Mouse (Mus musculus): Measurements from ENCODE around the gene Ccdc180.
A peak's percentile ranks its signal among the peaks of the same experiment; 100 is the strongest.

Ccdc180 gene

DNA sequence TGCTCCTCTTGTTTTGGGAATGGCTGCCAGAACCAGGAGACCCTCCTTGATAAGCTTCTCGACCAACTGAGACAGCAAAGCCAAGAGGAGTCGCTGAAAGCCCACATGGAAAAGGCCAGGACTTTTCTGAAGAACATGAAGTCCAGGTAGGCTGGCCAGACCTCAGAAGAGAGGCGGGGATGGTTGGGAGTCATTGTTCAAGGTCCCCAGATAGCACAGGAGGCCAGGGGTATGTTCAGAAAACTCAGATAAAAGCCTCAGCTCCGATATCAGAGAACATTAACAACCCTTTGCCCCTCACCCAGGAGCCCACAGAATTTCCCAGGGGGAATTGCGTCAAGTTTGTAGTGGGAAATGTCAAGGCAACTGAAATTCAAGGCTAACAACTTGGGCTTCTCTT is 21.2 kb downstream of the Ccdc180 start:
- no peak for DNase-seq (ENCODE audit: low spot score in 2 of 2)

DNA sequence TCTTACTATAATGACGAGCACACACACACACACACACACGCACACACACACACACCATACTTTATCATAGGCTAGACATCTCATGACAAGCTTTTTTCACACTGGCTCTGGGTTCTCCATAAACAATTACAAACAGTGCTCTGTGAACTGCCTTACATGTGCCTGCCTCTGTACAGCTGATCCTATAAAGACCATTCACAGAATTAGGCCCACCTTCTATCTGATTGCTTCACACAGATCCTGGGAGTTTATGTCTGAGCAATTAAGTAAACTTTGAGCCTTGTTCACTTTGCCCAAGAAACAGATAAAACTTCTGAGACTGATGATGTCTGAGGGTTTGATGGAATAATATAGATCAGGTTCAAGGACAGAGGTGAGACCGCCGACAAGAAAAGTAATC is 21.8 kb downstream of the Ccdc180 start:
- DNase-seq (ENCODE audit: low spot score in 2 of 2), result no peak

DNA sequence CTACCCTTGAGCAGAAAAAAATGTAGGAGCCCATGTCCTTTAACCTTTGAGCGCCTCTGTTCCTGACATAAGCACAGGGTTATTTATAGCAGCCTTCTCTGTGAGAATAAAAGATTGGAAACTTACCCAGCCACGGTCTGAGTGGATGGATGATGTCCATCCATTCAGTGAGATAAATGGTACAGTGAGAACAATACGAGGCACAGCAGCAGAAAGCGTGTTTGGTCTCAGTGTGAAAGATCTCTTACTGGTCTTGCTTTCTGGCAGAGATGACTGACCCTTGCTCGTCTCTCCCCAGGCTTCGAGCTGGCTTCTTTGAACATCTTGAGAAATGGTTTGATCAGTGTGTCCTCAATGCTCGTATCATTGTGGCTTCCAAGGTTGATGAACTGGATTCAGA is 27.0 kb downstream of the Ccdc180 start:
- DNase-seq (ENCODE audit: low spot score in 2 of 2), result no peak

DNA sequence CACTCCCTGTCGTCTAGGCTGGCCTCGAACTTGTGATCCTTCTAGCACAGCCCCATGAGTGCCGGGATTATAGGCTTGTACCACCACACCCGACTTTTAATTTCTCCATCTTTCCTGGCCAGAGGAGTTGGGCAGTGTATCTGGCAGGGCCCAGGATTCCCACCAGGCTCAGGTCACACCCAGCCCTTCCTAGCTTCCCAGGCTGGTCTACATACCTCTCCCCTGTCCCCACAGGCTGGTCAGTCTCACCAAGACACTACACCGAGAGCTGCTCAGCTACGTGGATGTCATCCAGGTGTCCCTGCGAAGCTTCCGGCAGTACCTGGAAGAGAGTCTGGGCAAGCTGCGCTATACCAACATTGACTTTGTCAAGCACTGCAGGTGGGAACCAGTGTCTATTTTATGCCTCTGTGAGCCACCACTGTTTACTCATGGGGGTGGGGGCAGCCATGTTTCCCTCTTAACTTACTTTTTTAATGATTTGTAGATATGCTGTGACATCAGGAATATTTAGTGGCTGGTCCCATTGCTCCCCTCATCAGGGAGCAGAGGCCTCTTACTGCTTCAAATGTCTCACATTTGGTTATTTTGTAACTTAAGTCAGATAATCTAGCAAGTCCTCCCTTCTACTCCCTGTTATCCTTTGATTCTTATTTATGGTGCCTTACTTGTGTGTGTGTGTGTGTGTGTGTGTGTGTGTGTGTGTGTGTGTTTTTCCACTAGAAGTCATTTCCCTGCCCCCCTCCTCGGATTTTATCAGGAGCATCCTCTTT is 31.7 kb downstream of the Ccdc180 start:
- DNase-seq (ENCODE audit: low spot score in 2 of 2), result no peak

DNA sequence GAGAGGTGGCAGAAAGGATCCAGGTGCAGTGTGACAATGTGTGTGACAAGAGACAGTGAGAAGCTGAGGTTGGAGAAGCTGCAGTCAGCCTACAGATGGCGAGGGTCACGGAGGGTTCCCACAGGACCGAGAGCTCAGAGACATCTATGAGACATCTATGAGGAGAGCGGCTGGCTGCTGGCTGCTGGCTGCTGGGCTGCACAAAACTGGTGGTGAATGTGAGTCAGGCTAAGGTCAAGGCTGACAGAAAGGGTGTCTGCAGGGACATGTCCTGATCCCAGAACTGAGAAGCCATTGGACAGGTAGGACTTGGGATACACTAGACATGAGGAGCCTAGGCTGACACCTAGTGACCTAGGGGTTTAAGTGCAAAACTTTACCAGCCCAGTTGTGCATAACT is 33.9 kb downstream of the Ccdc180 start:
- no peak for DNase-seq (ENCODE audit: low spot score in 2 of 2)

DNA sequence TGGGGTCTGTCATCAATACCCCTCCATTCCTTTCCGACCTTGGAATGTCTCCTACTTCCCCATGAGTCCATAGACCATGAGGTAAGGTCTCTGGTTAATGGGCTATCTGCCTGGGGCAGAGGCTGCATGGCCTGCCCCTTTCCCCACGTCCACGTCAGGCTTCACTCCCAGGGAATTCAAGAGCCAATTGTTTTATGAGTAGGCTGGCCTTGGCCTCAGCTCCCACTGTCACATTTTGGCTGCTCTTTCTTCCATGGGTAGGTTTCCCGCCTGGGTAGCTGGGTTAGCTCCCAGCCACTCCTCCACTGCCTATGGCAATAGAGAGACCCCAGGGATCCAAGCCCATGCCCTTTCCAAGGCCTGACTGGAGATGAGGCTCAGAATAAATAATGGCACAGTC is 38.5 kb downstream of the Ccdc180 start:
- no peak for DNase-seq (ENCODE audit: low spot score in 2 of 2)

DNA sequence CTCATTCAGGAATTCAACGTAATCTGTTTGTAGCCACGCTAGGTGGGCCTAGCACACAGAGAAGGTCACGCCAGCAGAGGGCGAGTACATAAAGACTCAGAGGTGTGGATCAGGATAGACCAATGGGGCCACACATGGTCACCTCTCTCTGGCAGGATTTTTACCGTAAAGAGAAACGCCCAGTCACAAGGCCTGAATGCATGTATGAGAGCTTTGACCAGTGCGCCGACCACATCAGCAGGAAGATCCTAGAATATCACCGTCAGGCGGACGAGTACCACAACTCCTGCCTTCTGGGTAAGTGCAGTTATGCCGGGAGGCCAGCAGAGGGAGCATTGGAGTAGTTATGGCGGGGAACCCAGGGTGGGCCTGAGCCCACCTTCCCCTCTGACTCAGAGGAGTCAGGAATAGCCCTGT is 51.5 kb downstream of the Ccdc180 start:
- DNase-seq (ENCODE audit: low spot score in 2 of 2), result peak in 1 of 2 experiments; percentile 25

DNA sequence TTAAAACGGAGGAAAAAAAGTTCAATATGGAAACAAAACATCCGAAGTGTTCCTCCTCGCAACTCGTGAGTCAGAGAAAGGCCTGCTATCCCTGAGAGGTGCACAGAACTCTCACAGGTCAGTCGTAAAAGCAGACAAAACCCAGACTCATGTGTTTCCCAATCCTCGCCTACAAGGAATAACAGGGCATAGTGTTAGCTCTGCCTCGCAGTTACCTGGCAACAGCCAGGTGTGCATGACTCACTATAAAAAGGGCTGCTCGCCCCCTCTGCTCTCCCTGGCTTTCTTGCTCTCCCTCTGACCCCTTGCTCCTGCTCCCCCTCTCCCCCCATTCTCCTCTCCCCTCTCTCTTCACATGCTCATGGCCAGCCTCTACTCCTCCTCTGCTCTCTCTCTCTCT is 57.6 kb downstream of the Ccdc180 start:
- no peak for DNase-seq (ENCODE audit: low spot score in 2 of 2)

DNA sequence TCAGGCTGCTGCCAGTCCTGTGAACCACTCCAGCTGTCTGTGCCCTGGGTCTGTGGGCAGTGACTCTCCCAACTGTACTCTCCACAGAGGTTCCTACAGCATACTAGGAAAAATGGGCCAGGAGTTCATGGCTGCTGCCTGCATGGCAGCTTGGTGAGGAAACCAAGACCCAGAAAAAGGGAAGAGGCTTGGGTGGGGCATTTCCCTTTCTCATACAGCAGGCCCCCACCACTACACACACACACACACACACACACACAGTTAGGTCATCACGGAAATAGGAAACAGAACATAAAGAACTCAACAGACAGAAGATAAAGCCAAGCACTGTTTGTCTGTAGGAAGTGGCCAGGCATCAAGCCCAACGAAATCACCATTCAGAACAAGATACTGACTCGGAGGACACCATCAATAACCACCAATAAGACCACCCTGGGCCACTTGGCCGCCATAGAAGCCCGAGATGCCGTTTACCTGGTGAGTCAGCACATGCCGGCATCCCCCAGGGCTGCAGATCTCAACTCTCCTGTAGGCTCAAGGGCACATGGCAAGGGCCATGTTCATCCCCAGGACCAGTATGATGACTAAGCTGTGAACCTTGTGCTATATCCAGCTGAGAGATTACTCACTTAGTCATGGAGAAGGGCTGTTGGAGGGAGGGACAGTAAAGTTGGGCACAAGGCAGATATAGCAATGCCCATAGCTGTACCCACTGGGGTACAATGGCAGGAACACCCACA is 59.2 kb downstream of the Ccdc180 start:
- DNase-seq (ENCODE audit: low spot score in 2 of 2), result peak in 1 of 2 experiments; percentile 7

DNA sequence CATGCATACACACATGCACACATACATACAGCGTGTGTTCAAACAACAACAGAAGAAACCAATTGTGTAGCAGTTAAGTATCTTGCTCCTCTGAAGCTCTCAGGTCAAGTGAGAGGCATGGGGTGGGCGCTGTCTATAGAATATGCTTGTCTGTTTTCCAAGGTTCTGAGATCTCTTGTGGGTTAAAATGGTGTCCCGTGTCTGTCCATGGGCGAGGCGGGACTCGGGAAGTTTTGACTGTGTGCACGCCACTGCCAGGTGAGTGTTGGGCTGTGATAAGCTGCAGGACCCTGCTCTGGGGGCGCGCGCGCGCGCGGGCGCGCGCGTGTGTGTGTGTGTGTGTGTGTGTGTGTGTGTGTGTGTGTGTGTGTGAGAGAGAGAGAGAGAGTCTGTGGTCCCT is 61.7 kb downstream of the Ccdc180 start:
- DNase-seq (ENCODE audit: low spot score in 2 of 2), result no peak

DNA sequence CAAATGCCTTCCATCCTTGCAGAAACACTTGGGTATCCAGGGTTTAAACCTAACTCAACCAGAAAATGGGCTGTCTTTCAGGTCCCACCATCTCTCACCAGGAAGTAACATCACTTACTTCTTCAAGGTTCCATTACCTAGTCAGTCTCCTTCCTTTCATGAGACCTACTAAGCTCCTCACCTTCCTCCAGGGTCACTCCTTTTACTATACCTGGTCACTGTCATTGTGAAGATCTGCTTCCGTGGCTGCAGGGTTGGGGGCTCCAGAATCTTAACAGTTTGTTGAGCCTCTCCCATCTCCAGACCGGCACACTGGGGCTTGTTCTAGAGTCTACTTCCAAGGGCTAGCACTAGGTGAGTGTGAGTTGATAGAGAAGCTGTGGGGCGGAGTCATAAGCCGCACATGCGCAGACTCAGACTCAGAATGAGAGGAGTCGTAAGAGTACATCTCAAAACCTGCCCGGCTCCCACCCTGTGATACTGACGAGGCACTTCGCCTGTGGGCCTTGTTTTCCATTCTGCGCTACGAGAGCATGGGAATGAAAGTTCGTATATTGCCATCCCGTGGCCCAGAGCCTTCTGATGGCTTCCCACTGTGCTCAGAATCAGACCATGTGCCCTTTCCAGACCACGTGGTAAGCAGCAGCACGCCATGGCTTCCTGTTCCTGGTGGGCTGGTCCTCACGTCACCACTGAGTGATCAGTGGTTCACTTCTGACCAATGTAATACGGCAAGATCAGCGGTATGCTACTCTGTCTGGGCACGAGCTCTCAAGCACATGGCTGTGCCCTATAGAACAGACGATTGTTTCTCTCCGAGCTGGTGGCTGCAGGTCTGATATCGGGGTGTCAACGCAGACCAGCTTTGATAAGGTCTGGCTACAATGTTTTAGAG is 63.2 kb downstream of the Ccdc180 start:
- no peak for DNase-seq (ENCODE audit: low spot score in 2 of 2)

DNA sequence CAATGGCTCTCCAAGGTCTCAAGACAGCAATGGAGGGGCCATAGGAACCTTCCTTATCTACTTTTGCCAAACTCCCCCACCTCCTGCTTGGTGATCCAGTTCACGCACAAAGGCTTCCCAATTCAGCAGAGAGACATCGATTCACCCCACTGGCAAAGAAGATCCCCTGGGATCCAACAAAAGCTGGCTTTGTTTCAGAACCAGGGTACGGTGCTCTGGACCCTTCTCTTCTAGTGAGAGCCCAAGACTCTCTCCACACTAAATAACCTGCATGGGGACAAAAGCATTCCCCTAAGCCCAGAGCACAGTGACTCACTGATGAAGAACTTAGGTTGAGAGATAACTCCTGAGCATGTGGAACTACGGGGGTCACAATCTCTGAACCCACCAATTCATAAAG is 65.1 kb downstream of the Ccdc180 start:
- no peak for DNase-seq (ENCODE audit: low spot score in 2 of 2)

DNA sequence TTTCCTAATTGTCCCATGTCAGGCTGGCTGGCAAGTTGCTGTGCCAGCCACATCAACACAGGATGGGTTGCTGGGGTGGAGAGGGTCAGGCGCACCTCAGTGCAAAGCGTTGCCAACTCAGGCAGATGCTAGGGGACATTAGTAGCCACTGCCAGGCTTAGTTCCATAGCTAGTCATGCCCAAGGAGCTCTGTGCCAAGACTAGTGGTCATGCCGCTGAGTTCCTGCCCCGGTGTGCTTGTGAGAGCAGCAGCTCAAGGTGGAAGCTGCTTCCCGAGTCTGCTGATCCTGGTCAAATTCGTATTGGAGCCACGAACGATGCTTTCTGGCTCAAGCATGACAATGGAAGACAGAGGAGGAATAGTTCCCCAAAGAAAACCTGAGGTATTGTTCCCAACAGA is 66.0 kb downstream of the Ccdc180 start:
- DNase-seq (ENCODE audit: low spot score in 2 of 2), result no peak

DNA sequence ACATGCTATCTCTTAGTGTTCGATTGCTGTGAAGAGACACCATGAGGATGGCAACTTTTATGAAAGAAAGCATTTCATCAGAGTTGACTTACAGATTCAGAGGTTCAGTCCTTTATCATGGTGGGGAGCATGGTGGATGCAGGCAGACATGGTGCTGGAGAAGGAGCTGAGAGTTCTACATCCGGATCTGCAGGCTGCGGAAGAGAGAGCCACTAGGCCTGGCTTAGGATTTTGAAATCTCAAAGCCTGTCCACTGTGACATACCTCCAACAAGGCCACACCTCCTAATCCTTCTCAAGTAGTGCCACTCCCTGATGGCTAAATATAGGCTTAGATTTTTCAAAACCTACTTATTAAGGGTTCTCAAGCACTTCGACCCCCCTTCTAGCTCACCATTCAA is 66.6 kb downstream of the Ccdc180 start:
- no peak for DNase-seq (ENCODE audit: low spot score in 2 of 2)

DNA sequence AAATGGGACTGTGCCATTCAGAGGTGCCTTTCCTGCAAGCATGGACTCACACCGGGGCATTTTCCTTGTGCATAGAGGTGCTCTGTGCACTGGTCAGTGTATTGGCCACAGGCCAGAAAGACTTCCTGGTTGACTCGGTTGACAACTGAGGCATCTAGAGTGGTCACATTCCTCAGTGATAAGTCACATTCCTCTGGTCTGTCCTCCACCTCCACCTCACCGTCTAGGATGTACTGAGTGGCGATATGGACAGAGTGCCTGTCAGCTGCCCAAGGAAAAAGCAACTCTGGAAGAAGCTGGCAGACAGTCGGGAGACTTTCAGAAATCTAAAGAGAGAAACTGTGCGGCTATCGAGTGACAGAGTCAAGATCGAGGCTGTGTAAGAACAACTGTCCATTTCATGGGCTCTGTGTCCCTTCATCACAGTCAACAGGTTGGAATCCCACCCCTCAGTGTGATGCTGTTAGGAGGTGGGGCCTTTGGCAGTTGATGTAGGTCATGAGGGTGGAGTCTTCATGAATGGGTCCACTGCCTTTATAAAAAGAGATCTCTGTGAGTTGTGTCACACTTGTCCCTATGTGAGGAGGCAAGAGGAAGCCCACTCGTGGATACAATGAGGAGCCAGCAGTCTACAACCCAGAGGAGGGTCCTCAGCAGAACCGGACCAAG is 74.8 kb downstream of the Ccdc180 start, which contains the start of gene Tdrd7:
Gene Tdrd7 (plus strand): TSS at position 564 of the 669 bp plus-strand sequence.
- DNase-seq (ENCODE audit: low spot score in 2 of 2), result no peak

DNA sequence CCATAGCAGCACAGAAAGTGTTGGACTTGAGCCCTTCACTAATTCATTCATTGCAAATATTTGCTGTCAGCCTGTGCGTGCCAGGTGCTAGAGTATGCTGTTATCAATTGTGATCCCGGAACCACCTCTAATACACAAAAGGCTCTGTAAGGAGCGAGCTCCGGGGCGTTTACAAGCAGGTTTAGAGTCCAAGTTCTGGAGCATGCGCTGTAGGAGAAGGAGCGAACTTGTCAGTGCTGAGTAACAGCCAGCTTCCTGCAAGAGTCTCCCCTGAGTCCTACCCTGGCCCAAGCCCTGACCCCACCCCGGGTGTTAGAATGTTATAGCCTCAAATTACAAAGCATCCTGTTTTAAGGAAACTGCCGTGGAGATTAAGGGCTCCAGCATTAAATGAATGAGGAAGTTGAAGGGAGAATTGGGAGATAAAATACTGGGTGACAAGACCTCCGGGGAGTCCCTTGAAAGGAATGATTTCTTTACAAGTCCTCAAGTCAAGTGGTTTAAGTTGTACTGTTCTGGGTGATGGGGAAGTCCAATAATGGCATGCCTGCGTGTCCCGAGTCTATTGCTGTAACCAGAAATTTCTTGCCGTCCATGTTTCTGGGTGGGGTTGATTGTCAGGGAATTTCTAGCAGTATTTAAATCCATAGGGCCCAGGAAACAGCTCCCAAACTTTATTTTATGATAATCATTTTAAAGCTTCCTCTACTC is 75.8 kb downstream of the Ccdc180 start:
- no peak for DNase-seq (ENCODE audit: low spot score in 2 of 2)

DNA sequence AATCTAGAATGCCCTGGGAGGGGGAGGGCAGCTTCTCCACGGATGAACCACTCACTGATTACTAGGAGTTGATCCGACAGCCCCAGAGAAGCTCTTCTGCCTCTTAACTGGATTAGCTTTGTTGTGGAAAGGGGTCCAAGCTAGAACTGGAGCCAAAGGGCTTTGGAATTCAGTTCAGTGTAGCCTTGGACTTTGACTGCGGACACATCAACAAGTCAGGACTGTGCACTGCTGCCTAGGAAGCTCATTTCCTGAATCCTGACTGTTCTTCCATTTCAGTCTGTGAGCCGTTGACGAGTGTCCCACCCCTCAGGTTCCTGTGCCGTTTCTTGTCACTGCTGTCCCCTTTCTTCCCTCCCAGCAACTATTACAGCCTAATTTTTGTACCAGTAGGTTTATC is 76.6 kb downstream of the Ccdc180 start:
- no peak for DNase-seq (ENCODE audit: low spot score in 2 of 2)

DNA sequence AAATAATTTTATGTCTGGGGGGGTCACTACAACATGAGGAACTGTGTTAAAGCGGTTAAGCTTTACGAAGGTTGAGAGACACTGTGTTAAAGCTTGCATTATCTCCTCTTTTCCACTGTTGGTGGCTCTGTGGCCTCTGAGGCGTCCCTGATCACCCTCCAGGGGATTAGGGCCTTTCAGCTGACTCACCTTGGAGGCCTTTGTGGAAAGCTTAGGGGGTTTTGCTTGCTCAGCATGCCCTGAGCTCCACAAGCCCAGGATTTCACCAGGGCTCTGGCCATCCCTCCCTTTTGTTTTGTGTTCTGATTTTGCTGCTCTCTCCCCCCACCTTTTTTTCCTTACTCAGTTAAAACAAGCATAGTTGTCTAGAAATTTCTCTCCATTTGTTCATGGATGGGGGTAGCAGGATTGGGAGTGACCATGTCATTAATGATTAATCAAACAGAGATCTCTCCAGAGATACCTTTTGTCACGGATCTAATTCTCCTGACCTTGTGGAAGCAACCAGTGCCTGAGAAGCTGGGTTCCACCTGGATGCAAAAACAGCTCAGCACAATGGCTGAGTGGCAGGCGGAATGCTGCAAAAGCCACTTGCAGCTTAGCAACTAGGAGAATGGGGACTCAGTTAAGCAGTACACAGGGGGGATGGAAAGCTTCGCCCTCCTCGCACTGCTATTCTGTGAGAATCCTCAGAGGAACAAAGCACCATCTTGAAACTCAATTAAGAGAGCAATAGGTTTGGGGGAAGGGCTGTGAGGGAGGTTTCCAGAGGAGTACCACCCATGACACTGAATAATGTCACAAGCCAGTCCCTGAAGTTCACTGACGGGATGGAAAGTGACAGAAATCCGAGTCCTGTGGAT is 77.6 kb downstream of the Ccdc180 start:
- DNase-seq (ENCODE audit: low spot score in 2 of 2), result no peak

DNA sequence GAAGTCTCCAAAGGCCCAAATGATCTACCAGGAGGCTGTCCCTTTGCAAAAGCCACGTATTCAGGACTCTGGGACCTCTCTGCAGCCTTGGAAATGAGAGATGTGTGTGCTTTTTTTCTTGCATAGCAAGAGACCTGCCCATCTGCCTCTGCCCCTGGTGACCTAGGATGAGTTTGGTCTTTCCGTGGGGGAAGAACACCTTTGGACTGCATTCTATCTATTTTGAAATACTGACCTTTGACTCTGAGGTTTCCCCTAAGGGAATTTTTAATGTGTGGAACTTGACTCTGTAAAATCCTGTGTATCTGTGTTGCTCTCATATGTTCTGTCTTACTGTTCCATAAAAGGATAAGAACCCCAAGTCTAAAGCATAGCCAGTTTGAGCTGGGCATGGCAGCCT is 78.9 kb downstream of the Ccdc180 start:
- DNase-seq (ENCODE audit: low spot score in 2 of 2), result no peak

DNA sequence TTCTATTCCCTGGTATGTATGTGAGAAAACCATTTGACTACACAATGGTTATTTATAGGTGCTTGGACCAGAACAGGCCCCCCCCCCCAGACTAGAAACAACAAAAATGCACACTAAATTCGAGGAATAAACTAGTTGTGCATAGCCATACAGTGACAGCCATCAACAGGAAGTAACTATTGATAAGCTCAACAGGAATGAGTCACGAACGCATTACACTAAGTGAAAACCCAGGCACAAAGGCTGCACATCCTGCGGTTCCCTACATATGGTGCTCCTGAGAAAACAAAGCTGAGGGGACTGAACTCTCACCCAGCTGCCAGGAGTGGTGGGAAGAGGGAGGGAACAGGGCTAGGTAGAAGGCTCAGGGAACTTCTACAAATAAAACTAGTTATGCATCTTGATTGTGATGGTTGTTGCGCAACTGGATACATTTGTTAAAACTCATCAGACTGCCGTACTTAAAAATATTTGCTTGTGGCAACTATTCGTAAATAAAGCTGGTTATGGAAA is 80.0 kb downstream of the Ccdc180 start:
- no peak for DNase-seq (ENCODE audit: low spot score in 2 of 2)

Data from spleen, postnatal 14 days (tissue).